In genomic region chr10:93294547-93295219, GRCm38 (mm10) we compare ENCODE assay signal across 8 mouse cellular contexts. TPM values are rescaled to one million over a fixed set of nuclear protein-coding genes. Genes with fewer than 3 reads are reported as not detected.
DNase-seq lines count a peak whose midpoint lies in the region; ATAC-seq and TF ChIP-seq lines count a peak whose summit lies in the region.

No protein-coding gene starts in this region.

- no peak overlapping the region for H3K4me3 ChIP-seq in lung, postnatal 0 days (ENCODE audit: low read depth, low read length)
- peak overlapping the region; percentile 22 for H3K4me3 ChIP-seq in limb, embryonic 13.5 days
- H3K4me3 ChIP-seq in forebrain, embryonic 12.5 days (replicated peaks): no peak overlapping the region

- peak; percentile 35 for DNase-seq in lung, postnatal 0 days (ENCODE audit: low spot score)
- DNase-seq in lung, postnatal 25 days (ENCODE audit: low spot score): no peak
- DNase-seq in forelimb bud, embryonic 11.5 days (ENCODE audit: low read depth, low spot score): peak; percentile 69
- peak; percentile 73 for DNase-seq in thymus, postnatal 25 days
- DNase-seq in layer of hippocampus, adult 9-10 months (ENCODE audit: low spot score): no peak
- DNase-seq in ovary, postnatal 36 days (ENCODE audit: low spot score): no peak

- H3K27ac ChIP-seq in lung, postnatal 0 days (ENCODE audit: low read length): peak overlapping the region; percentile 68
- H3K27ac ChIP-seq in limb, embryonic 13.5 days: peak overlapping the region; percentile 89
- no peak overlapping the region for H3K27ac ChIP-seq in forebrain, embryonic 12.5 days

- H3K9ac ChIP-seq in lung, postnatal 0 days (replicated peaks; ENCODE audit: low read depth): no peak overlapping the region
- H3K9ac ChIP-seq in limb, embryonic 13.5 days: peak overlapping the region; percentile 45; the same call in 1 of the 2 replicates
- no peak overlapping the region for H3K9ac ChIP-seq in forebrain, embryonic 12.5 days

- H3K9me3 ChIP-seq in lung, postnatal 0 days (ENCODE audit: low read length): no peaks in the 10 kb centered on the region
- no peaks in the 10 kb centered on the region for H3K9me3 ChIP-seq in limb, embryonic 13.5 days
- H3K9me3 ChIP-seq in forebrain, embryonic 12.5 days: no peaks in the 10 kb centered on the region

- H3K4me1 ChIP-seq in lung, postnatal 0 days (ENCODE audit: insufficient read depth, low read depth, low read length): no peaks in the 10 kb centered on the region; the same call in none of the 2 replicates
- peaks cover 70% of the 10 kb centered on the region for H3K4me1 ChIP-seq in limb, embryonic 13.5 days
- H3K4me1 ChIP-seq in forebrain, embryonic 12.5 days: peaks cover 5% of the 10 kb centered on the region

- H3K4me2 ChIP-seq in lung, postnatal 0 days (replicated peaks; ENCODE audit: low read depth, low read length): no peak overlapping the region
- H3K4me2 ChIP-seq in limb, embryonic 13.5 days (replicated peaks): peak overlapping the region; percentile 57
- H3K4me2 ChIP-seq in forebrain, embryonic 12.5 days: no peak overlapping the region

- no peaks in the 10 kb centered on the region for H3K27me3 ChIP-seq in lung, postnatal 0 days (replicated peaks; ENCODE audit: insufficient read depth, low read length)
- H3K27me3 ChIP-seq in limb, embryonic 13.5 days: no peaks in the 10 kb centered on the region
- H3K27me3 ChIP-seq in forebrain, embryonic 12.5 days: no peaks in the 10 kb centered on the region

- TF ChIP-seq EP300 in lung, postnatal 0 days (IDR thresholded peaks at IDR 0.05): peak; percentile 46; the same call in 1 of the 2 replicates

- no peak for ATAC-seq in lung, postnatal 0 days
- peak; percentile 76 for ATAC-seq in limb, embryonic 13.5 days (ENCODE audit: low FRiP score, low read depth)
- ATAC-seq in forebrain, embryonic 12.5 days (ENCODE audit: low FRiP score): no peak

- H3K36me3 ChIP-seq in lung, postnatal 0 days (ENCODE audit: insufficient read depth, low read length): no peaks in the 10 kb centered on the region
- peaks cover 5% of the 10 kb centered on the region; the same call in 1 of the 2 replicates for H3K36me3 ChIP-seq in limb, embryonic 13.5 days
- H3K36me3 ChIP-seq in forebrain, embryonic 12.5 days (replicated peaks): no peaks in the 10 kb centered on the region

- 51% methylated on average over 20 of the region's 20 CpGs for WGBS in lung, postnatal 0 days
- 18% methylated on average over 20 of the region's 20 CpGs for WGBS in limb, embryonic 13.5 days
- WGBS in forebrain, embryonic 12.5 days: 71% methylated on average over 20 of the region's 20 CpGs

- no peak for TF ChIP-seq CTCF in lung, postnatal 0 days (IDR thresholded peaks at IDR 0.05)

RNA-seq across cellular contexts. Expression of gene Elk3, which starts 16.3 kb away (rescaled TPM):
- polyA plus RNA-seq in lung, postnatal 0 days (2015; fragmentation: Nextera tagmentation; extraction: Ambion mirVana): 56.0 and 61.5 TPM in 2 replicates
- 48.6 and 49.2 TPM in 2 replicates for polyA plus RNA-seq in limb, embryonic 13.5 days (2015; fragmentation: Nextera tagmentation; extraction: Ambion mirVana)
- 11.5 and 12.6 TPM in 2 replicates for polyA plus RNA-seq in forebrain, embryonic 12.5 days (2016; fragmentation: Nextera tagmentation; extraction: Ambion mirVana)

Comparison
In these comparisons a context has a peak if more than half of its experiments do, and no peak if none do; other contexts are left out.
1. DNase-seq: peak in lung, postnatal 0 days (single experiment), forelimb bud, embryonic 11.5 days (single experiment) and thymus, postnatal 25 days (single experiment); none in lung, postnatal 25 days (single experiment), layer of hippocampus, adult 9-10 months (single experiment) and ovary, postnatal 36 days (single experiment).